Mouse (Mus musculus): ENCODE data around the gene Ube2v1.

GRCm38 (mm10) chr2:167617034-167617433, 14.9 kb downstream of the Ube2v1 start:
- TF ChIP-seq EP300 (IDR thresholded peaks at IDR 0.05; ENCODE audit: low read depth), result no peak
- no peak for TF ChIP-seq CTCF (IDR thresholded peaks at IDR 0.05; ENCODE audit: low read depth)
